Mouse (Mus musculus) right cerebral cortex, postnatal 36 days (tissue): ENCODE measurements at regions not wholly inside any gene's neighbourhood (a gene's known extent, or its start where the extent isn't known, plus 50 kb on each side); places are given as distances from the start of the nearest gene placed in this dataset.

Source experiments
- DNase-seq, 2 experiments: peaks; one replicate each; pipeline ENCODE4 v3.0.0; 2022; ENCODE audit warnings: low spot score in 2 of 2, mixed read lengths in 1 of 2

- DNase-seq = no peak
Observed at GRCm38 (mm10) chr14:47990716-47991115, 129.9 kb upstream of the Peli2 start.

- no peak for DNase-seq
Observed at GRCm38 (mm10) chr14:47991546-47991945, 129.1 kb upstream of the Peli2 start.

GRCm38 (mm10) chr14:47992091-47992490 is 128.5 kb upstream of the Peli2 start:
- DNase-seq = no peak

GRCm38 (mm10) chr14:47992851-47993250 is 127.8 kb upstream of the Peli2 start:
- no peak for DNase-seq

GRCm38 (mm10) chr14:47998936-47999335 is 121.7 kb upstream of the Peli2 start:
- DNase-seq = no peak

- no peak for DNase-seq
Observed at GRCm38 (mm10) chr14:48005092-48005928, 115.3 kb upstream of the Peli2 start.

GRCm38 (mm10) chr14:48005929-48006309 is 114.7 kb upstream of the Peli2 start:
- DNase-seq = no peak

GRCm38 (mm10) chr14:48012361-48013215 is 108.0 kb upstream of the Peli2 start:
- DNase-seq = peak in 1 of 2 experiments; percentile 7

- DNase-seq = no peak
Observed at GRCm38 (mm10) chr14:48013431-48013830, 107.2 kb upstream of the Peli2 start.

- DNase-seq = no peak
Observed at GRCm38 (mm10) chr14:48014776-48015175, 105.8 kb upstream of the Peli2 start.

- DNase-seq = no peak
Observed at GRCm38 (mm10) chr14:48017971-48018370, 102.7 kb upstream of the Peli2 start.

- no peak for DNase-seq
Observed at GRCm38 (mm10) chr14:48019331-48019730, 101.3 kb upstream of the Peli2 start.

GRCm38 (mm10) chr14:48022271-48022670 is 98.4 kb upstream of the Peli2 start:
- no peak for DNase-seq

GRCm38 (mm10) chr14:48024051-48024693 is 96.5 kb upstream of the Peli2 start:
- DNase-seq = no peak

- no peak for DNase-seq
Observed at GRCm38 (mm10) chr14:48039286-48039790, 81.3 kb upstream of the Peli2 start.

- no peak for DNase-seq
Observed at GRCm38 (mm10) chr14:48046094-48046493, 74.5 kb upstream of the Peli2 start.

- DNase-seq = no peak
Observed at GRCm38 (mm10) chr14:48046831-48047230, 73.8 kb upstream of the Peli2 start.

GRCm38 (mm10) chr14:48049698-48050459 is 70.7 kb upstream of the Peli2 start:
- no peak for DNase-seq

- no peak for DNase-seq
Observed at GRCm38 (mm10) chr14:48050460-48050760, 70.2 kb upstream of the Peli2 start.

GRCm38 (mm10) chr14:48051971-48052370 is 68.7 kb upstream of the Peli2 start:
- DNase-seq = no peak

- peak in 1 of 2 experiments; percentile 12 for DNase-seq
Observed at GRCm38 (mm10) chr14:48052405-48052804, 68.2 kb upstream of the Peli2 start.
